Comparison of ENCODE assay signal across 16 mouse cellular contexts in genomic region chr15:7005142-7005541, GRCm38 (mm10).
"Had no signal": no experiment of that assay in that cellular context is flagged by ENCODE, and none has a peak within 500 bp of the region (broad histone marks: within the 10 kb centered on the region; RNA-seq: fewer than 3 reads in every experiment).

No protein-coding gene starts in this region.

- H3K9me3 ChIP-seq: intestine, embryonic 15.5 days; limb, embryonic 12.5 days; limb, embryonic 15.5 days; liver, embryonic 13.5 days; midbrain, embryonic 12.5 days; midbrain, embryonic 15.5 days; neural tube, embryonic 13.5 days had no signal

- H3K4me3 ChIP-seq: intestine, embryonic 15.5 days; limb, embryonic 12.5 days; limb, embryonic 15.5 days; liver, embryonic 13.5 days; midbrain, embryonic 12.5 days; midbrain, embryonic 15.5 days; neural tube, embryonic 13.5 days had no signal

- DNase-seq: kidney, adult 11 months; kidney, postnatal 25 days; left cerebral cortex, postnatal 4 days; liver, embryonic 13.5 days; lung, adult 2 months; retina, postnatal 1 day; right cerebral cortex, postnatal 4 days; thymus, postnatal 4 days had no signal

- H3K27ac ChIP-seq: intestine, embryonic 15.5 days; limb, embryonic 12.5 days; limb, embryonic 15.5 days; liver, embryonic 13.5 days; macrophage; midbrain, embryonic 12.5 days; midbrain, embryonic 15.5 days; neural tube, embryonic 13.5 days; stomach, postnatal 0 days had no signal

- ATAC-seq: intestine, embryonic 15.5 days; midbrain, embryonic 15.5 days had no signal

- H3K9ac ChIP-seq: intestine, embryonic 15.5 days; limb, embryonic 12.5 days; limb, embryonic 15.5 days; liver, embryonic 13.5 days; midbrain, embryonic 12.5 days; midbrain, embryonic 15.5 days; neural tube, embryonic 13.5 days had no signal

- H3K4me2 ChIP-seq: intestine, embryonic 15.5 days; limb, embryonic 12.5 days; limb, embryonic 15.5 days; liver, embryonic 13.5 days; midbrain, embryonic 12.5 days; midbrain, embryonic 15.5 days; neural tube, embryonic 13.5 days had no signal

- H3K4me1 ChIP-seq: intestine, embryonic 15.5 days; limb, embryonic 15.5 days; liver, embryonic 13.5 days; midbrain, embryonic 12.5 days; midbrain, embryonic 15.5 days had no signal

- H3K36me3 ChIP-seq: intestine, embryonic 15.5 days; limb, embryonic 12.5 days; limb, embryonic 15.5 days; liver, embryonic 13.5 days; midbrain, embryonic 12.5 days; midbrain, embryonic 15.5 days; neural tube, embryonic 13.5 days had no signal

- H3K27me3 ChIP-seq: limb, embryonic 12.5 days; limb, embryonic 15.5 days; liver, embryonic 13.5 days; midbrain, embryonic 12.5 days; midbrain, embryonic 15.5 days; neural tube, embryonic 13.5 days had no signal
